Mouse (Mus musculus) MEL (cell line): ENCODE results near the gene Batf2.

Experiments
- BHLHE40 ChIP-seq: IDR thresholded peaks from 2 replicates; pipeline ENCODE4 v1.6.1; 2012; ENCODE audit warnings: low read depth, mild to moderate bottlenecking, inconsistent platforms, low read length, improper control_type of control experiment, borderline replicate concordance
- CTCF ChIP-seq, 3 experiments: IDR thresholded peaks in 2 of 3; conservative IDR thresholded peaks in 1 of 3; 2 replicates each; pipeline ENCODE4 v1.5.1; 2011 to 2012; ENCODE audit warnings: low read length in 3 of 3, low read depth in 2 of 3, mild to moderate bottlenecking in 2 of 3, improper control_type of control experiment in 1 of 3, inconsistent platforms in 1 of 3, mixed read lengths in 1 of 3, moderate library complexity in 1 of 3; ENCODE audit not compliant: control insufficient read depth in 1 of 3, insufficient read depth in 1 of 3, poor library complexity in 1 of 3, severe bottlenecking in 1 of 3
- EP300 ChIP-seq, 2 experiments: IDR thresholded peaks; 2 replicates each; pipeline ENCODE4 v1.6.1; 2011; ENCODE audit warnings: improper control_type of control experiment in 2 of 2, low read length in 2 of 2, low read depth in 1 of 2, mild to moderate bottlenecking in 1 of 2
- HCFC1 ChIP-seq: IDR thresholded peaks from 2 replicates; pipeline ENCODE4 v1.6.1; 2012; ENCODE audit warnings: low read depth, mild to moderate bottlenecking, inconsistent platforms, low read length, improper control_type of control experiment, moderate library complexity
- NELFE ChIP-seq: IDR thresholded peaks from 2 replicates; pipeline ENCODE4 v1.6.1; 2011; ENCODE audit warnings: low read depth, low read length, improper control_type of control experiment
- NRF1 ChIP-seq: IDR thresholded peaks from 2 replicates; pipeline ENCODE4 v1.6.1; 2014; ENCODE audit warnings: low read depth, mild to moderate bottlenecking, inconsistent platforms, low read length, improper control_type of control experiment, moderate library complexity; ENCODE audit not compliant: poor library complexity, insufficient read depth, severe bottlenecking
- POLR2A ChIP-seq, 2 experiments: IDR thresholded peaks; 2 replicates each; pipeline ENCODE4 v1.6.1; 2011 to 2012; ENCODE audit warnings: low read length in 2 of 2, mild to moderate bottlenecking in 2 of 2, control low read depth in 1 of 2, improper control_type of control experiment in 1 of 2, low read depth in 1 of 2, moderate library complexity in 1 of 2; ENCODE audit not compliant: control insufficient read depth in 1 of 2, insufficient read depth in 1 of 2, poor library complexity in 1 of 2
- POLR2AphosphoS2 ChIP-seq: IDR thresholded peaks from 2 replicates; pipeline ENCODE4 v1.6.1; 2011; ENCODE audit warnings: low read length, improper control_type of control experiment
- POLR2AphosphoS5 ChIP-seq: IDR thresholded peaks from 2 replicates; pipeline ENCODE4 v1.6.1; 2012; ENCODE audit warnings: low read depth, borderline replicate concordance, mild to moderate bottlenecking, inconsistent platforms, low read length, moderate library complexity, mixed read lengths
- RAD21 ChIP-seq: IDR thresholded peaks from 2 replicates; pipeline ENCODE4 v1.6.1; 2011; ENCODE audit warnings: mild to moderate bottlenecking, low read depth, low read length, improper control_type of control experiment
- TBP ChIP-seq: IDR thresholded peaks from 2 replicates; pipeline ENCODE4 v1.8.0; 2011; ENCODE audit warnings: low read depth, low read length, improper control_type of control experiment
- TCF12 ChIP-seq: IDR thresholded peaks from 2 replicates; pipeline ENCODE4 v1.6.1; 2014; ENCODE audit warnings: low read depth, mild to moderate bottlenecking, inconsistent platforms, low read length, improper control_type of control experiment, moderate library complexity
- USF1 ChIP-seq: IDR thresholded peaks from 2 replicates; pipeline ENCODE4 v1.6.1; 2014; ENCODE audit warnings: low read depth, mild to moderate bottlenecking, inconsistent platforms, low read length, improper control_type of control experiment, moderate library complexity
- ZNF384 ChIP-seq: IDR thresholded peaks from 2 replicates; pipeline ENCODE4 v1.6.1; 2012; ENCODE audit warnings: low read depth, mild to moderate bottlenecking, inconsistent platforms, low read length, improper control_type of control experiment

DNA sequence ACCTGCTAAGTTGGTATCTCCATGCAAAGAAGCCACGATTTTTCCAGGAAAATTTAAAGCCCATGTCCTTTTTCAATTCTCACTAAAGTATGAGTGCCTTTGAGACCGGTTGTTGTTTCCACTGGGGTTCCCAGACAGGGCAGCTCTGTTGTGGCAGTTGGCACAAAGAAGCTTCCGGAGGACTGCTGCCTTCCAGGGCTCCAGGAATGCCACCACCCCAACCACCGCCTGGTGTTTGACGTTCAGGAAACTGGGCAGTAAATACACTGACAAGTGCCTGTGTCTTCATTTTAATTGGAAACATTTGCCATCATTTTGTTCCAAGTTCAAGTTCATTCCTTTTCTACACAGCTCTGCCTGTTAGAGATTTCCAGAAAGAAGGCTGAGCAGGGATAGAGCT, 65.9 kb downstream of the Batf2 start:
- no peak for TF ChIP-seq TCF12
- no peak for TF ChIP-seq POLR2AphosphoS5
- TF ChIP-seq BHLHE40: no peak
- TF ChIP-seq TBP: no peak
- TF ChIP-seq HCFC1: no peak
- no peak for TF ChIP-seq RAD21
- TF ChIP-seq USF1: no peak
- TF ChIP-seq CTCF (IDR thresholded peaks at IDR 0.05 in 2 of 3, conservative IDR thresholded peaks at IDR 0.05 in 1 of 3; ENCODE audit: control insufficient read depth in 1 of 3, insufficient read depth in 1 of 3, low read depth in 2 of 3, low read length in 3 of 3, poor library complexity in 1 of 3, severe bottlenecking in 1 of 3): no peak
- no peak for TF ChIP-seq EP300 (IDR thresholded peaks at IDR 0.05; ENCODE audit: low read depth in 1 of 2, low read length in 2 of 2)
- no peak for TF ChIP-seq POLR2AphosphoS2
- TF ChIP-seq NRF1: no peak
- TF ChIP-seq POLR2A (IDR thresholded peaks at IDR 0.05; ENCODE audit: control insufficient read depth in 1 of 2, insufficient read depth in 1 of 2, low read depth in 1 of 2, low read length in 2 of 2, poor library complexity in 1 of 2): no peak
- no peak for TF ChIP-seq NELFE
- no peak for TF ChIP-seq ZNF384
